Mouse (Mus musculus) heart, adult 2 months (tissue): ENCODE data around the gene Zan. TPM values are rescaled to one million over a fixed set of nuclear protein-coding genes. Genes with fewer than 3 reads are reported as not detected.

Source experiments
- DNase-seq, 2 experiments: peaks; one replicate each; pipeline ENCODE4 v3.0.0; 2021
- H3K27ac ChIP-seq: fragments of 200-600 bp; 2 replicates; pipeline ENCODE4 v1.8.1; 2022
- H3K27me3 ChIP-seq: fragments of 200-500 bp; 2 replicates; pipeline ENCODE4 v1.6.1; 2012; ENCODE audit warnings: mild to moderate bottlenecking, low read length, inconsistent platforms, mixed read lengths; ENCODE audit not compliant: control insufficient read depth, insufficient read depth
- H3K36me3 ChIP-seq: fragments of 200-500 bp; 2 replicates; pipeline ENCODE4 v1.6.1; 2012; ENCODE audit warnings: low read length, inconsistent platforms; ENCODE audit not compliant: control insufficient read depth, insufficient read depth
- H3K4me1 ChIP-seq: fragments of 200-500 bp; 2 replicates; pipeline ENCODE4 v1.6.1; 2011; ENCODE audit warnings: low read length; ENCODE audit not compliant: control insufficient read depth, insufficient read depth
- H3K4me3 ChIP-seq: fragments of 200-600 bp; 2 replicates; pipeline ENCODE4 v1.8.1; 2022
- H3K79me2 ChIP-seq: fragments of 200-500 bp; replicated peaks from 2 replicates; pipeline ENCODE4 v1.6.1; 2012; ENCODE audit warnings: mild to moderate bottlenecking, inconsistent platforms, low read length, moderate library complexity, mixed read lengths; ENCODE audit not compliant: control insufficient read depth, insufficient read depth
- H3K9ac ChIP-seq: fragments of 200-500 bp; 2 replicates; pipeline ENCODE4 v1.6.1; 2012; ENCODE audit warnings: low read depth, mild to moderate bottlenecking, control low read depth, inconsistent platforms, low read length, mixed read lengths
- CTCF ChIP-seq: fragments of 200-600 bp; IDR thresholded peaks from 2 replicates; pipeline ENCODE4 v1.8.1; 2022; ENCODE audit warnings: antibody characterized with exemption, mild to moderate bottlenecking, moderate library complexity
- EP300 ChIP-seq: fragments of 200-500 bp; IDR thresholded peaks from 2 replicates; pipeline ENCODE4 v1.6.1; 2011; ENCODE audit warnings: low read depth, low read length, control low read depth; ENCODE audit not compliant: insufficient read depth
- POLR2A ChIP-seq: fragments of 200-500 bp; IDR thresholded peaks from 2 replicates; pipeline ENCODE4 v1.6.1; 2011; ENCODE audit warnings: mild to moderate bottlenecking, low read depth, low read length, control low read depth; ENCODE audit not compliant: insufficient read depth
- WGBS: fragments of 180-500 bp; shearing (Covaris S2); methylation state at CpG from one replicate; pipeline ENCODE4 v1.1.7; 2018; 5-methylcytosine and 5-hydroxymethylcytosine counted together
- intact Hi-C: fragments of 180-260 bp; cut with DNase I; formaldehyde crosslinking; loops from one replicate; pipeline ENCODE4 v1.15.1; 2025
- polyA plus RNA-seq: library from polyadenylated mRNA; depleted of rRNA; stranded (reverse); fragments of >200 nt; gene quantifications from 2 replicates; pipeline ENCODE4 v1.2.3, GENCODE M21; 2012
- total RNA-seq, 2 experiments: library from RNA; stranded (reverse); gene quantifications; 2 replicates each; pipeline ENCODE4 v1.2.3; 2021

The Zan gene
- total and polyA plus RNA-seq, 3 experiments: 0.02 TPM; not detected in 2

GRCm38 (mm10) chr5:137522711-137523110, 45.8 kb upstream of the Zan start:
- Histone ChIP-seq H3K9ac (no peak overlapping the region), H3K27me3 (no peaks in the 10 kb centered on the region), H3K27ac (no peak overlapping the region), H3K79me2 (no peaks in the 10 kb centered on the region), H3K36me3 (no peaks in the 10 kb centered on the region), H3K4me1 (no peaks in the 10 kb centered on the region), H3K4me3 (no peak overlapping the region)
- intact Hi-C loops: no loop called here
- 87% methylated on average over 11 of the region's 11 CpGs for WGBS
- TF ChIP-seq POLR2A: no peak
- no peak for TF ChIP-seq CTCF
- no peak for DNase-seq

- Histone ChIP-seq H3K27me3 (no peaks in the 10 kb centered on the region), H3K36me3 (no peaks in the 10 kb centered on the region), H3K4me3 (no peak overlapping the region), H3K4me1 (no peaks in the 10 kb centered on the region), H3K27ac (no peak overlapping the region), H3K79me2 (no peaks in the 10 kb centered on the region), H3K9ac (no peak overlapping the region)
- DNase-seq: no peak
- 77% methylated on average over 9 of the region's 9 CpGs for WGBS
- TF ChIP-seq POLR2A (no peak), EP300 (no peak), CTCF (no peak)
- intact Hi-C loops: no loop called here
Observed at GRCm38 (mm10) chr5:137521861-137522260, 45.0 kb upstream of the Zan start.

GRCm38 (mm10) chr5:137519691-137520550, 43.1 kb upstream of the Zan start:
- intact Hi-C loops: no loop called here
- H3K36me3 ChIP-seq: no peaks in the 10 kb centered on the region
- H3K9ac ChIP-seq: no peak overlapping the region
- no peaks in the 10 kb centered on the region; the same call in 1 of the 2 replicates for H3K79me2 ChIP-seq
- H3K27ac ChIP-seq: no peak overlapping the region
- H3K27me3 ChIP-seq: no peaks in the 10 kb centered on the region
- 84% methylated on average over 27 of the region's 27 CpGs for WGBS
- TF ChIP-seq CTCF (no peak), EP300 (no peak), POLR2A (no peak)
- H3K4me3 ChIP-seq: no peak overlapping the region
- no peak for DNase-seq
- peaks cover under 1% of the 10 kb centered on the region; the same call in 1 of the 2 replicates for H3K4me1 ChIP-seq

GRCm38 (mm10) chr5:137518436-137518835, 41.6 kb upstream of the Zan start, which contains the start of gene Gigyf1:
Gene Gigyf1 (plus strand): TSS chr5:137518548.
- TF ChIP-seq CTCF: peak; percentile 65
- no peak for TF ChIP-seq POLR2A
- no peak for TF ChIP-seq EP300
- intact Hi-C loops: no loop called here
- H3K27me3 ChIP-seq: no peaks in the 10 kb centered on the region
- no peak within 1 kb of the TSS for H3K4me3 ChIP-seq
- no peaks in the 10 kb centered on the region for H3K36me3 ChIP-seq
- peaks cover 3% of the 10 kb centered on the region for H3K79me2 ChIP-seq
- DNase-seq: peak in 1 of 2 experiments; percentile 35
- no peak within 1 kb of the TSS for H3K27ac ChIP-seq
- no peak within 1 kb of the TSS for H3K9ac ChIP-seq
- WGBS: 72% methylated on average over 5 of the region's 5 CpGs
- peaks cover 9% of the 10 kb centered on the region for H3K4me1 ChIP-seq

GRCm38 (mm10) chr5:137514811-137515210, 37.9 kb upstream of the Zan start:
- H3K27me3 ChIP-seq: no peaks in the 10 kb centered on the region
- H3K9ac ChIP-seq: no peak overlapping the region
- no peaks in the 10 kb centered on the region for H3K36me3 ChIP-seq
- H3K79me2 ChIP-seq: peaks cover 13% of the 10 kb centered on the region
- WGBS: 61% methylated on average over 3 of the region's 3 CpGs
- intact Hi-C loops: loop anchor here (5.0 kb wide), 2 partner anchors 137 to 232 kb away; partner anchors contain the start of gene Tsc22d4
- DNase-seq: no peak
- H3K4me3 ChIP-seq: no peak overlapping the region
- H3K4me1 ChIP-seq: peaks cover 15% of the 10 kb centered on the region
- TF ChIP-seq EP300: no peak
- no peak for TF ChIP-seq POLR2A
- TF ChIP-seq CTCF: no peak
- H3K27ac ChIP-seq: no peak overlapping the region
